Mouse (Mus musculus): Measurements from ENCODE around the gene Dagla. TPM values are rescaled to one million over a fixed set of nuclear protein-coding genes. Genes with fewer than 3 reads are reported as not detected.
A peak's percentile ranks its signal among the peaks of the same experiment; 100 is the strongest.

The Dagla gene
- total and polyA plus RNA-seq, 2 experiments from 2014 or later, result 0.60 to 0.92 TPM

GRCm38 (mm10) chr19:10272746-10273145 lies 31.9 kb downstream of the Dagla start:
- Histone ChIP-seq H3K4me3 (ENCODE audit: low read depth, low read length) (no peak overlapping the region), H3K4me1 (ENCODE audit: control insufficient read depth, insufficient read depth) (no peaks in the 10 kb centered on the region; the same call in 1 of the 2 replicates), H3K9ac (replicated peaks; ENCODE audit: low read depth, low read length) (no peak overlapping the region; the same call in 1 of the 2 replicates), H3K36me3 (replicated peaks; ENCODE audit: control insufficient read depth, insufficient read depth, low read length) (no peaks in the 10 kb centered on the region), H3K4me2 (ENCODE audit: low read depth, low read length) (no peak overlapping the region; the same call in 1 of the 2 replicates), H3K9me3 (replicated peaks; ENCODE audit: control insufficient read depth, low read length) (no peaks in the 10 kb centered on the region), H3K27ac (ENCODE audit: low read depth) (0 out of 2 replicates have a peak overlapping the region, but pooled peaks have one; percentile 23), H3K27me3 (ENCODE audit: control insufficient read depth, insufficient read depth, low read length) (no peaks in the 10 kb centered on the region)
- TF ChIP-seq EP300 (IDR thresholded peaks at IDR 0.05; ENCODE audit: low read depth) (no peak), CTCF (IDR thresholded peaks at IDR 0.05; ENCODE audit: low read depth) (no peak)
- ATAC-seq (ENCODE audit: insufficient read depth, low read depth) (peak; percentile 34; the same call in 1 of the 2 replicates), DNase-seq (ENCODE audit: low spot score) (peak; percentile 30)
- 36% methylated on average over 11 of the region's 11 CpGs for WGBS

GRCm38 (mm10) chr19:10271592-10271991 lies 33.1 kb downstream of the Dagla start:
- Histone ChIP-seq H3K4me1 (ENCODE audit: control insufficient read depth, insufficient read depth) (peaks cover 7% of the 10 kb centered on the region), H3K9me3 (replicated peaks; ENCODE audit: control insufficient read depth, low read length) (no peaks in the 10 kb centered on the region), H3K27ac (ENCODE audit: low read depth) (no peak overlapping the region), H3K4me3 (ENCODE audit: low read depth, low read length) (no peak overlapping the region), H3K9ac (replicated peaks; ENCODE audit: low read depth, low read length) (no peak overlapping the region), H3K4me2 (ENCODE audit: low read depth, low read length) (no peak overlapping the region), H3K27me3 (ENCODE audit: control insufficient read depth, insufficient read depth, low read length) (no peaks in the 10 kb centered on the region), H3K36me3 (replicated peaks; ENCODE audit: control insufficient read depth, insufficient read depth, low read length) (no peaks in the 10 kb centered on the region)
- TF ChIP-seq EP300 (IDR thresholded peaks at IDR 0.05; ENCODE audit: low read depth) (no peak), CTCF (IDR thresholded peaks at IDR 0.05; ENCODE audit: low read depth) (no peak)
- 87% methylated on average over 7 of the region's 7 CpGs for WGBS
- ATAC-seq (ENCODE audit: insufficient read depth, low read depth), result no peak
- DNase-seq (ENCODE audit: low spot score), result no peak

GRCm38 (mm10) chr19:10270356-10270755 lies 34.3 kb downstream of the Dagla start:
- peaks cover 8% of the 10 kb centered on the region for H3K4me1 ChIP-seq (ENCODE audit: control insufficient read depth, insufficient read depth)
- WGBS, result 69% methylated on average over 5 of the region's 5 CpGs
- H3K27ac ChIP-seq (ENCODE audit: low read depth), result no peak overlapping the region
- no peak for DNase-seq (ENCODE audit: low spot score)
- H3K27me3 ChIP-seq (ENCODE audit: control insufficient read depth, insufficient read depth, low read length), result no peaks in the 10 kb centered on the region
- no peak overlapping the region for H3K4me2 ChIP-seq (ENCODE audit: low read depth, low read length)
- H3K4me3 ChIP-seq (ENCODE audit: low read depth, low read length), result no peak overlapping the region
- H3K36me3 ChIP-seq (replicated peaks; ENCODE audit: control insufficient read depth, insufficient read depth, low read length), result no peaks in the 10 kb centered on the region
- TF ChIP-seq EP300 (IDR thresholded peaks at IDR 0.05; ENCODE audit: low read depth) (no peak), CTCF (IDR thresholded peaks at IDR 0.05; ENCODE audit: low read depth) (no peak)
- H3K9ac ChIP-seq (replicated peaks; ENCODE audit: low read depth, low read length), result no peak overlapping the region
- H3K9me3 ChIP-seq (replicated peaks; ENCODE audit: control insufficient read depth, low read length), result no peaks in the 10 kb centered on the region
- no peak for ATAC-seq (ENCODE audit: insufficient read depth, low read depth)

GRCm38 (mm10) chr19:10268851-10269250 lies 35.8 kb downstream of the Dagla start:
- ATAC-seq (ENCODE audit: insufficient read depth, low read depth), result no peak

GRCm38 (mm10) chr19:10267953-10268352 lies 36.7 kb downstream of the Dagla start:
- ATAC-seq (ENCODE audit: insufficient read depth, low read depth), result no peak
- WGBS, result 87% methylated on average over 10 of the region's 10 CpGs
- H3K4me1 ChIP-seq (ENCODE audit: control insufficient read depth, insufficient read depth), result peaks cover 8% of the 10 kb centered on the region
- no peak overlapping the region for H3K4me3 ChIP-seq (ENCODE audit: low read depth, low read length)
- no peak overlapping the region for H3K4me2 ChIP-seq (ENCODE audit: low read depth, low read length)
- no peaks in the 10 kb centered on the region for H3K9me3 ChIP-seq (replicated peaks; ENCODE audit: control insufficient read depth, low read length)
- no peaks in the 10 kb centered on the region for H3K36me3 ChIP-seq (replicated peaks; ENCODE audit: control insufficient read depth, insufficient read depth, low read length)
- H3K9ac ChIP-seq (replicated peaks; ENCODE audit: low read depth, low read length), result no peak overlapping the region
- no peak for TF ChIP-seq EP300 (IDR thresholded peaks at IDR 0.05; ENCODE audit: low read depth)
- no peak for TF ChIP-seq CTCF (IDR thresholded peaks at IDR 0.05; ENCODE audit: low read depth)
- no peak overlapping the region for H3K27ac ChIP-seq (ENCODE audit: low read depth)
- H3K27me3 ChIP-seq (ENCODE audit: control insufficient read depth, insufficient read depth, low read length), result peaks cover 5% of the 10 kb centered on the region; the same call in 1 of the 2 replicates
- DNase-seq (ENCODE audit: low spot score), result no peak

More at GRCm38 (mm10) chr19:10268851-10269250, 35.8 kb downstream of the Dagla start:
- Histone ChIP-seq H3K9me3 (replicated peaks; ENCODE audit: control insufficient read depth, low read length) (no peaks in the 10 kb centered on the region), H3K4me3 (ENCODE audit: low read depth, low read length) (no peak overlapping the region), H3K4me1 (ENCODE audit: control insufficient read depth, insufficient read depth) (peaks cover 8% of the 10 kb centered on the region), H3K9ac (replicated peaks; ENCODE audit: low read depth, low read length) (no peak overlapping the region), H3K4me2 (ENCODE audit: low read depth, low read length) (no peak overlapping the region), H3K27ac (ENCODE audit: low read depth) (no peak overlapping the region), H3K36me3 (replicated peaks; ENCODE audit: control insufficient read depth, insufficient read depth, low read length) (no peaks in the 10 kb centered on the region), H3K27me3 (ENCODE audit: control insufficient read depth, insufficient read depth, low read length) (no peaks in the 10 kb centered on the region)
- no peak for TF ChIP-seq EP300 (IDR thresholded peaks at IDR 0.05; ENCODE audit: low read depth)
- no peak for TF ChIP-seq CTCF (IDR thresholded peaks at IDR 0.05; ENCODE audit: low read depth)
- DNase-seq (ENCODE audit: low spot score), result no peak
- 88% methylated on average over 15 of the region's 15 CpGs for WGBS

GRCm38 (mm10) chr19:10267057-10267456 lies 37.6 kb downstream of the Dagla start:
- Histone ChIP-seq H3K9me3 (replicated peaks; ENCODE audit: control insufficient read depth, low read length) (no peaks in the 10 kb centered on the region), H3K36me3 (replicated peaks; ENCODE audit: control insufficient read depth, insufficient read depth, low read length) (no peaks in the 10 kb centered on the region), H3K9ac (replicated peaks; ENCODE audit: low read depth, low read length) (peak overlapping the region; percentile 10; the same call in 1 of the 2 replicates), H3K4me3 (ENCODE audit: low read depth, low read length) (no peak overlapping the region), H3K4me2 (ENCODE audit: low read depth, low read length) (no peak overlapping the region), H3K4me1 (ENCODE audit: control insufficient read depth, insufficient read depth) (peaks cover 8% of the 10 kb centered on the region), H3K27me3 (ENCODE audit: control insufficient read depth, insufficient read depth, low read length) (peaks cover 10% of the 10 kb centered on the region; the same call in 1 of the 2 replicates), H3K27ac (ENCODE audit: low read depth) (0 out of 2 replicates have a peak overlapping the region, but pooled peaks have one; percentile 30)
- TF ChIP-seq CTCF (IDR thresholded peaks at IDR 0.05; ENCODE audit: low read depth), result no peak
- TF ChIP-seq EP300 (IDR thresholded peaks at IDR 0.05; ENCODE audit: low read depth), result no peak
- DNase-seq (ENCODE audit: low spot score) (no peak), ATAC-seq (ENCODE audit: insufficient read depth, low read depth) (peak; percentile 21; the same call in 1 of the 2 replicates)
- 37% methylated on average over 15 of the region's 15 CpGs for WGBS

Data from heart, postnatal 0 days (tissue).